Mouse (Mus musculus): ENCODE measurements around the gene Lrrc8e.

DNA sequence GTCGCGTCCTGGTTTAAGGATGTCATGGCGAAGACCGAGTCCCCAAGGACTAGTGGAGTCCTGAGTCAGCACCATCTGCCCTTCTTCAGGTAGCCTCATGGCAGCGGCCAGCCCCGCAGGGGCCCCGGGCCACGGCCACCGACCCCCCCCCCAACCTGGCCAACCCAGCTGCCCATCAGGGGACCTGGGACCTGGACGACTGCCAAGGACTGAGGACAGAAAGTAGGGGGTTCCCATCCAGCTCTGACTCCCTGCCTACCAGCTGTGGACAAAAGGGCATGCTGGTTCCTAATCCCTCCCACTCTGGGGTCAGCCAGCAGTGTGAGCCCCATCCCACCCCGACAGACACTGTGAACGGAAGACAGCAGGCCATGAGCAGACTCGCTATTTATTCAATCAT lies 19.1 kb downstream of the Lrrc8e start:
- TF ChIP-seq POLR2A (IDR thresholded peaks at IDR 0.05; ENCODE audit: control insufficient read depth, low read depth, low read length) (no peak), CTCF (IDR thresholded peaks at IDR 0.05; ENCODE audit: control insufficient read depth, insufficient read depth, insufficient replicate concordance, low read depth, low read length) (no peak)

All from testis, adult 2 months (tissue).